Mouse (Mus musculus): ENCODE data around the gene Cox11. TPM values are rescaled to one million over a fixed set of nuclear protein-coding genes. Genes with fewer than 3 reads are reported as not detected.

Cox11 gene
- polyA plus RNA-seq, 1 experiment from 2014 or later: 27.2 TPM

DNA sequence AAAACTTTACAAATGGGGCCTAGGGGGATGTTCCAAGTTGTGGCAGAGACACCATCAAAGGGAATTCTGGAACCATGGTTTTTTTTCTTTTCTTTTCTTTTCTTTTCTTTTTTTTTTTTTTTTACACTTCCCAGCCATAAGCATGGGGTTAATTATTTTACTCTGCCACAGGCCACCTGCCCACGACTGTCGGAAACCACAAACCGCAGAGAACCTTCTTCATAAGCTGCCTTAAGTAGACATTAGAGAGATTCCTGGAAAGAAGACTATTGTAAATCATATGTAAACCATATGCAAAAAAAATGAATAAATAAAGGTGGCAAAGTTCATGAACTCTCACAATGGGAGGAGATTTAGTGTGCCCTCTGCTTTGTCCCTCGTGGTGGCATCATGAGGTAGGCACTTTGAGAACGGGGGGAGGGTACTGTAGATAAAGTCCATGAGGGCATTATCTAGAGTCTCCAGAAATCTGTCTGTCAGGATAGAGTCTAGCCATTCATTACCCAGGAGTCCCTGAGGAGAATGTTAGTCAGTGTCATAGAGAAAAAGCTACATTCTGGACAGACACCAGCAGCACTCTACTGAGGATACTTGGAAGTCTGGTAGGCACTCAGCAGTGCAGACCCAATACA is 37.6 kb downstream of the Cox11 start:
- no peak for ATAC-seq (ENCODE audit: low read depth)
- no peaks in the 10 kb centered on the region for H3K4me1 ChIP-seq (replicated peaks; ENCODE audit: control insufficient read depth, insufficient read depth, low read length)
- no peak overlapping the region for H3K4me3 ChIP-seq (ENCODE audit: low read length)
- H3K36me3 ChIP-seq (ENCODE audit: control insufficient read depth, insufficient read depth, low read length): no peaks in the 10 kb centered on the region
- no peak overlapping the region for H3K4me2 ChIP-seq (ENCODE audit: low read depth, low read length)
- 79% methylated on average over 5 of the region's 5 CpGs for WGBS
- H3K27me3 ChIP-seq (ENCODE audit: control insufficient read depth, insufficient read depth, low read depth, low read length): no peaks in the 10 kb centered on the region
- no peak overlapping the region for H3K9ac ChIP-seq (ENCODE audit: low read length)
- no peaks in the 10 kb centered on the region for H3K9me3 ChIP-seq (ENCODE audit: control insufficient read depth, low read length)
- no peak overlapping the region for H3K27ac ChIP-seq (ENCODE audit: low read length)

DNA sequence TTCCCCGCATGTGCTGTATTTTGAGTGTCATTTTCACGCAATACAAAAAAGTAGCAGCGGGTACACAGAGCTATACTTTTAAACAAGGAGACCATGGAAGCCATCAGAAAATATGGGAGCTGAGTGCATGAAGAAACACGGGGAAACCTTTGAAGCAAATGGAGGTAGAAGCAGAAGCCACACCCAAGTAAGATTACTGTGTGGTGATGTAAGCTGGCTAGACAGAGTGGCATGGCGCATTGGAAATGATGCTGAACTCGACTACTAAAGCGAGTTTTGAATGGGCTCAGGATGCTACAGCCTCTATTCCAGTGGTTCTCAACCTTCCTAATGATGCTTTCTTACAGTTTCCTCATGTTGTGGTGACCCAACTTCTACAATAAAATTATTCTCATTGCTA is 39.1 kb downstream of the Cox11 start:
- no peaks in the 10 kb centered on the region for H3K36me3 ChIP-seq (ENCODE audit: control insufficient read depth, insufficient read depth, low read length)
- no peak overlapping the region for H3K4me2 ChIP-seq (ENCODE audit: low read depth, low read length)
- no peak overlapping the region for H3K4me3 ChIP-seq (ENCODE audit: low read length)
- no peaks in the 10 kb centered on the region for H3K4me1 ChIP-seq (replicated peaks; ENCODE audit: control insufficient read depth, insufficient read depth, low read length)
- ATAC-seq (ENCODE audit: low read depth): no peak
- WGBS: 90% methylated on average over 7 of the region's 7 CpGs
- no peak overlapping the region for H3K9ac ChIP-seq (ENCODE audit: low read length)
- no peaks in the 10 kb centered on the region for H3K9me3 ChIP-seq (ENCODE audit: control insufficient read depth, low read length)
- H3K27me3 ChIP-seq (ENCODE audit: control insufficient read depth, insufficient read depth, low read depth, low read length): no peaks in the 10 kb centered on the region
- no peak overlapping the region for H3K27ac ChIP-seq (ENCODE audit: low read length)

DNA sequence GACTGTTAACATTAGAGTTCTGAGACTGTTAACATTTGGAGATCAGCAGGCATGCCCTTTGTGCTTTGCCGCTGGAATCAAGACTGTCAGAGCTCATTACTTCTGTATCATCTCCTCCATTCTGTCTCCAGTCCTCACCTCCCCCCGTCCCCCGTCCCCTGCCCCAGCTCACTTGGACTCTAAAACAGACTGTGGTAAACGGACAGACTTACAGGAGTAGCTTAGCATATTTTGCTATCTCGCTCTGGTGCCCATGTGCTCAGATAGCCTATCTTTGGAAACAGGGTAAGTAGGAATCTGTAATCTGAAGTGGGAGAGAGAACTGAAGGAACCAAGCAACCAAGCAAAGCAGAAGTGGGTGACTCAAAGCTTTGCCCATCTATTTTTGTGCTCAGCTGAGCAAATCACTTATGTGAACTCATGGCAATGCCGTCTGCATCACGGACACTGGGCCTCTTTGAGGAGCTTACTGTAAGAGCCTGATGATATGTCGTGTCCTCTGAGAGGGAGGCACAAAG is 39.9 kb downstream of the Cox11 start:
- no peak for ATAC-seq (ENCODE audit: low read depth)
- Histone ChIP-seq H3K36me3 (ENCODE audit: control insufficient read depth, insufficient read depth, low read length) (peaks cover 4% of the 10 kb centered on the region; the same call in 1 of the 2 replicates), H3K9ac (ENCODE audit: low read length) (no peak overlapping the region), H3K9me3 (ENCODE audit: control insufficient read depth, low read length) (no peaks in the 10 kb centered on the region), H3K4me1 (replicated peaks; ENCODE audit: control insufficient read depth, insufficient read depth, low read length) (no peaks in the 10 kb centered on the region), H3K4me2 (ENCODE audit: low read depth, low read length) (no peak overlapping the region), H3K27me3 (ENCODE audit: control insufficient read depth, insufficient read depth, low read depth, low read length) (no peaks in the 10 kb centered on the region), H3K27ac (ENCODE audit: low read length) (peak overlapping the region; percentile 31; the same call in 1 of the 2 replicates), H3K4me3 (ENCODE audit: low read length) (no peak overlapping the region)
- WGBS: 59% methylated on average over 8 of the region's 8 CpGs

DNA sequence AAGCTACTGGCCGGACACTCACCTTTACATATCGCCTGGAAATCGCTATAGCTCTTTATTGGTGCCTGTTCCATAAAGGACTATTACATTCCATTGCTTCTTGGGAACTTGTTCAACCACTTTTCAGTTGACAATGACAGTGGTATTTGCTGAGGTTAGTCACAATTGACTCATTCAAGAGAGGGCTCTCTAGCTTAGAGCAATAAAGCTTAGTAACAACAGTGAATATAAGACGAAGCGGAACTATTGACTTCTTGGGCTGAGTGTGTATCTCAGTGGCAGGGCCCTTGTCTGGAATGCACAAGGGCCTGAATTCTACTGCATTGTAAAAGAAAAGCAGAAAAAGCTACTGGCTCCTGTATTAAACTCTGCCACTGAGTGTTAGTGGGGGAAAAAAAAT is 40.6 kb downstream of the Cox11 start:
- peak; percentile 82 for ATAC-seq (ENCODE audit: low read depth)
- 62% methylated on average over 5 of the region's 5 CpGs for WGBS
- no peak overlapping the region for H3K9ac ChIP-seq (ENCODE audit: low read length)
- peak overlapping the region; percentile 58; the same call in 1 of the 2 replicates for H3K27ac ChIP-seq (ENCODE audit: low read length)
- H3K4me3 ChIP-seq (ENCODE audit: low read length): no peak overlapping the region
- H3K9me3 ChIP-seq (ENCODE audit: control insufficient read depth, low read length): no peaks in the 10 kb centered on the region
- H3K4me1 ChIP-seq (replicated peaks; ENCODE audit: control insufficient read depth, insufficient read depth, low read length): no peaks in the 10 kb centered on the region
- peaks cover 7% of the 10 kb centered on the region; the same call in 1 of the 2 replicates for H3K36me3 ChIP-seq (ENCODE audit: control insufficient read depth, insufficient read depth, low read length)
- H3K27me3 ChIP-seq (ENCODE audit: control insufficient read depth, insufficient read depth, low read depth, low read length): no peaks in the 10 kb centered on the region
- H3K4me2 ChIP-seq (ENCODE audit: low read depth, low read length): no peak overlapping the region

DNA sequence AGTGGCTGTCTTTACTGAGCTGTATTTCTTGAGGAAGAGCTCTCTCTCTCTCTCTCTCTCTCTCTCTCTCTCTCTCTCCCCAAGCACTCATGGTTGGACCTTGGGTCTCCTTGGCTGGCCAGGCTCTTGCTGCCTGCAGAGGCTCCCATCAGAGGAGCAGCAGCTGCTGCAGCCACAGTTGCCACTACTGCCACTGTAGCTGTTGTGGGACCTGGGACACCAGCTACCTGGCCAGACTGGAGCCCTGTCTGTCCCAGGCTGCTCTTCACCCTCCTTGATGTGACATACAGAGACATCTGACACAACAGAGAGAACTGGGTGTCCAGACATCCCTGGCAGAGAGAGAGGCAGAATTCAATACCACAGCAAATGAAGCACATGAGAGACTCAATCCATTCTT is 43.2 kb downstream of the Cox11 start:
- ATAC-seq (ENCODE audit: low read depth): no peak
- H3K9me3 ChIP-seq (ENCODE audit: control insufficient read depth, low read length): no peaks in the 10 kb centered on the region
- H3K9ac ChIP-seq (ENCODE audit: low read length): no peak overlapping the region
- no peak overlapping the region for H3K27ac ChIP-seq (ENCODE audit: low read length)
- H3K4me1 ChIP-seq (replicated peaks; ENCODE audit: control insufficient read depth, insufficient read depth, low read length): no peaks in the 10 kb centered on the region
- no peak overlapping the region for H3K4me2 ChIP-seq (ENCODE audit: low read depth, low read length)
- no peaks in the 10 kb centered on the region for H3K27me3 ChIP-seq (ENCODE audit: control insufficient read depth, insufficient read depth, low read depth, low read length)
- H3K36me3 ChIP-seq (ENCODE audit: control insufficient read depth, insufficient read depth, low read length): peaks cover 7% of the 10 kb centered on the region; the same call in 1 of the 2 replicates
- no peak overlapping the region for H3K4me3 ChIP-seq (ENCODE audit: low read length)

DNA sequence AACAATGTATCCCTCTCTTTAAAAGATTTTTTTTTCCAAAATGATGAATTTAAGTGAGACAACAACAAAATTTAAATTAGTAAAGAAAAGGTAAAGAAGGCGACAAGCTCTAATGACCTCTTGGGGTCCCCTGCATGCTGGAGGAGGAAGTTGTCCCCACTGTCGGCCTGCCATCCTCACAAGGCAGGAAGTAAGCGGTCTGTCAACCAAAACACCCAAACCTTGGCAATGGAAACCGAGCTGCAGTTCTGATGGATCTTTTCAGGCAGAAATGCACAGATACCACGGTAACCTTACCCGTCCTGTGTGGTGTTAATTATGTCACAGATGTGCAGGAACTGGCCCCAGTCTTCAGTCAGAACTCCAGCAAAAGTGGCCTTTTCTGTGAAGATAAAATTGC is 46.8 kb downstream of the Cox11 start:
- no peak overlapping the region for H3K4me3 ChIP-seq (ENCODE audit: low read length)
- H3K27me3 ChIP-seq (ENCODE audit: control insufficient read depth, insufficient read depth, low read depth, low read length): no peaks in the 10 kb centered on the region
- no peak overlapping the region for H3K4me2 ChIP-seq (ENCODE audit: low read depth, low read length)
- no peak for ATAC-seq (ENCODE audit: low read depth)
- peaks cover 7% of the 10 kb centered on the region; the same call in 1 of the 2 replicates for H3K36me3 ChIP-seq (ENCODE audit: control insufficient read depth, insufficient read depth, low read length)
- no peak overlapping the region for H3K9ac ChIP-seq (ENCODE audit: low read length)
- H3K27ac ChIP-seq (ENCODE audit: low read length): no peak overlapping the region
- no peaks in the 10 kb centered on the region for H3K9me3 ChIP-seq (ENCODE audit: control insufficient read depth, low read length)
- 61% methylated on average over 6 of the region's 6 CpGs for WGBS
- peaks cover 9% of the 10 kb centered on the region for H3K4me1 ChIP-seq (replicated peaks; ENCODE audit: control insufficient read depth, insufficient read depth, low read length)

DNA sequence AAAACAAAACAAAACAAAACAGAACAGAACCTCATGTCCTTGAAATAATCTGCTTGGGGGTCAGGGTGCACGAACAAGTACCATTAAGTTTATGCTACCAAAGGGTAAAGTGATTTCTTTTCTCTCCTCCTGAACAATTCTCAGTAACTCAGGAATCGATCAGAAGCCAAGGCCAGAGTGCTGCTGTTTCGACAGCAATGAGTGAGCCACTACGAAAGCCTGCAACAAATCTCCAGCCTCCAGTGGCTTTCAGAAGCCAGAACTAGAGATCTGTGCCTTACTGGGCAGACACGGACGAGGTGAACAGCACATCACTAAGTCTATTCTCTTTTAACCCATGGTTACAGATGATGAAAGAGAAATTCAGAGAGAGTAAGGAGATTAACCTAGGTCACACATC is 47.2 kb downstream of the Cox11 start:
- H3K4me1 ChIP-seq (replicated peaks; ENCODE audit: control insufficient read depth, insufficient read depth, low read length): peaks cover 9% of the 10 kb centered on the region
- ATAC-seq (ENCODE audit: low read depth): no peak
- no peak overlapping the region for H3K9ac ChIP-seq (ENCODE audit: low read length)
- 79% methylated on average over 6 of the region's 6 CpGs for WGBS
- H3K9me3 ChIP-seq (ENCODE audit: control insufficient read depth, low read length): no peaks in the 10 kb centered on the region
- H3K27me3 ChIP-seq (ENCODE audit: control insufficient read depth, insufficient read depth, low read depth, low read length): no peaks in the 10 kb centered on the region
- no peak overlapping the region for H3K4me2 ChIP-seq (ENCODE audit: low read depth, low read length)
- no peak overlapping the region for H3K27ac ChIP-seq (ENCODE audit: low read length)
- no peak overlapping the region for H3K4me3 ChIP-seq (ENCODE audit: low read length)
- H3K36me3 ChIP-seq (ENCODE audit: control insufficient read depth, insufficient read depth, low read length): peaks cover 7% of the 10 kb centered on the region; the same call in 1 of the 2 replicates

DNA sequence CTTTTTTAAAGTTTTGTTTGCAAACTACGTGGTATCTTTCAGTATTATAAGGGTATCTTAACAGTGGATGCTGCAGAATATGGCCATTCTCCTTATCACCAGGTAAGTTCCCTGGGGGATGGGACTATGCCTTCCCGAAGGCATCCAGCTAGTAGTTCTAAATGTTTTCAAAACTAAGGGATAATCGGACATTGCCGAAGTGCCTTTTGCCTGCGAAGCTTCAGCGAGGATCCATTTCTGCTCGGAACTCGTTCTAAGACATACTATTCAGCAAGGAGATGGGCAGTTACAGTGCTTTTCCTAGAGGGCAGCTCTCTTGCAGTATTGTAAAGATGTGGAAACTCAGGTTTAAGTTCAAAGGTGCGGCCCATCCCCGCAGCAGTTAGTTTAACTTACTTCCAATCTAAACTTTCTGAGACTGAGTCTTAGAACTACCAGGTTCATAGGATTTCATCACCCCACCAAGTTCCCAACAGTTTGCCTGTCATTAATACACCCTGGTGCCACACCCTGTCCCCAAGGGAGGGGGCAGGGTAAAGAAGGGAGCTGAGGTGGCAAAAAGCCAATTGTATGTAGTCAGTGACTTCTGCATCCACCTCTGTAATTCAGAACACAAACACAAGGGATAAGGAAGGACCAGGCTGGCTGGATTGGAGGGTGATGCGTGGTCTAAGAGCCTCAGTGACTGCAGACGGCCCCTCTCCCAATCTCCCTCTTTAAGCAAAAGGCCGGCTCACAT is 48.5 kb downstream of the Cox11 start:
- peak; percentile 21; the same call in 1 of the 2 replicates for ATAC-seq (ENCODE audit: low read depth)
- H3K36me3 ChIP-seq (ENCODE audit: control insufficient read depth, insufficient read depth, low read length): peaks cover 7% of the 10 kb centered on the region; the same call in 1 of the 2 replicates
- peaks cover 9% of the 10 kb centered on the region for H3K4me1 ChIP-seq (replicated peaks; ENCODE audit: control insufficient read depth, insufficient read depth, low read length)
- H3K9me3 ChIP-seq (ENCODE audit: control insufficient read depth, low read length): no peaks in the 10 kb centered on the region
- H3K4me3 ChIP-seq (ENCODE audit: low read length): peak overlapping the region; percentile 69
- no peak overlapping the region for H3K27ac ChIP-seq (ENCODE audit: low read length)
- 68% methylated on average over 13 of the region's 13 CpGs for WGBS
- H3K4me2 ChIP-seq (ENCODE audit: low read depth, low read length): peak overlapping the region; percentile 91
- peak overlapping the region; percentile 72 for H3K9ac ChIP-seq (ENCODE audit: low read length)
- no peaks in the 10 kb centered on the region for H3K27me3 ChIP-seq (ENCODE audit: control insufficient read depth, insufficient read depth, low read depth, low read length)

DNA sequence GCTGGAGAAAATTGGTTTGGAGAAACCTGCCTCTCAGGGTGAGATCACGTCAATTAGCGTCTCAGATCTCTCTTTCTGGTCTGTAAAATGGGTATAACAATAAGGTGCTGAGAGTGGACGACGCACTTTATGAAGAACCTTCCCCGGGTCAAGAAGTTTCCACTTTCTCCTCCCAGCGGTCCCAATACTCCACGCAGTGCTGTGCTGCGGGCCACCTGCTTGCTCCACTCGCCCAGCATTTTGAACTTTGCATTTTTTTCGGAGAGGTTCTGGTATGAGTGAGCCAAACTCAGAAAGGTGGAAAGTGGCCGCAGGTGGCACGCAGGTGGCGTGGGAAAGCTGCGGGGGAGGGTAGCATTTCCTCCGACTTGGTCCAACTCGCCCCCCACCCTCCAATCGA is 49.1 kb downstream of the Cox11 start:
- 1% methylated on average over 17 of the region's 17 CpGs for WGBS
- ATAC-seq (ENCODE audit: low read depth): peak; percentile 46

More for the DNA sequence above, 49.1 kb downstream of the Cox11 start:
- H3K4me1 ChIP-seq (replicated peaks; ENCODE audit: control insufficient read depth, insufficient read depth, low read length): peaks cover 9% of the 10 kb centered on the region
- H3K27ac ChIP-seq (ENCODE audit: low read length): no peak overlapping the region
- peak overlapping the region; percentile 72 for H3K9ac ChIP-seq (ENCODE audit: low read length)
- no peaks in the 10 kb centered on the region for H3K9me3 ChIP-seq (ENCODE audit: control insufficient read depth, low read length)
- H3K36me3 ChIP-seq (ENCODE audit: control insufficient read depth, insufficient read depth, low read length): peaks cover 7% of the 10 kb centered on the region; the same call in 1 of the 2 replicates
- peak overlapping the region; percentile 91 for H3K4me2 ChIP-seq (ENCODE audit: low read depth, low read length)
- H3K27me3 ChIP-seq (ENCODE audit: control insufficient read depth, insufficient read depth, low read depth, low read length): no peaks in the 10 kb centered on the region
- peak overlapping the region; percentile 69 for H3K4me3 ChIP-seq (ENCODE audit: low read length)
